Mouse (Mus musculus) heart, adult 2 months (tissue): ENCODE results near the gene Pomgnt2.

ENCODE experiments used
- CTCF ChIP-seq: fragments of 200-600 bp; IDR thresholded peaks from 2 replicates; pipeline ENCODE4 v1.8.1; 2022; ENCODE audit warnings: antibody characterized with exemption, mild to moderate bottlenecking, moderate library complexity
- EP300 ChIP-seq: fragments of 200-500 bp; IDR thresholded peaks from 2 replicates; pipeline ENCODE4 v1.6.1; 2011; ENCODE audit warnings: low read depth, low read length, control low read depth; ENCODE audit not compliant: insufficient read depth
- POLR2A ChIP-seq: fragments of 200-500 bp; IDR thresholded peaks from 2 replicates; pipeline ENCODE4 v1.6.1; 2011; ENCODE audit warnings: mild to moderate bottlenecking, low read depth, low read length, control low read depth; ENCODE audit not compliant: insufficient read depth

DNA sequence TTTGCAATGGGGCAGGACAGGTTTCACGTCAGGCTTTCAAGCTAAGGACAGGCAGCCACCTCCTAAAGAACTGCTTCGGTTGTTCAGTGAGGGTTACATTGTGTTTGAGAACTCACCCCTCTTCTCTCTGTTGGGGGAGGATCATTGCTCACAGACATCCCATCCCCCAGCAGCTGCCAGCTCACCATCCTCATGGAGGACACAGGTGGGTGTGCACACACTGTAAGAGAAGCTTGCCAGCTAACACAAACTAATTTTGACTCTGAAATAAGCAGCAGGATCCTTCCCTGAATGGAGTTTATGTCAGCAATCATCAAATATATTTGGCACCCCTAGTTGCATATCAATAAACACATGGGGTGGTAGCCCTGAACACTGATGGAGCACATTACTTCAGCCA is 15.9 kb upstream of the Pomgnt2 start:
- TF ChIP-seq CTCF, result no peak
- TF ChIP-seq EP300, result no peak
- no peak for TF ChIP-seq POLR2A
